Mouse (Mus musculus): Measurements from ENCODE around the gene Sv2a. TPM values are rescaled to one million over a fixed set of nuclear protein-coding genes. Genes with fewer than 3 reads are reported as not detected.

Sv2a gene
- polyA plus RNA-seq, 1 experiment, result 6.2 TPM

DNA sequence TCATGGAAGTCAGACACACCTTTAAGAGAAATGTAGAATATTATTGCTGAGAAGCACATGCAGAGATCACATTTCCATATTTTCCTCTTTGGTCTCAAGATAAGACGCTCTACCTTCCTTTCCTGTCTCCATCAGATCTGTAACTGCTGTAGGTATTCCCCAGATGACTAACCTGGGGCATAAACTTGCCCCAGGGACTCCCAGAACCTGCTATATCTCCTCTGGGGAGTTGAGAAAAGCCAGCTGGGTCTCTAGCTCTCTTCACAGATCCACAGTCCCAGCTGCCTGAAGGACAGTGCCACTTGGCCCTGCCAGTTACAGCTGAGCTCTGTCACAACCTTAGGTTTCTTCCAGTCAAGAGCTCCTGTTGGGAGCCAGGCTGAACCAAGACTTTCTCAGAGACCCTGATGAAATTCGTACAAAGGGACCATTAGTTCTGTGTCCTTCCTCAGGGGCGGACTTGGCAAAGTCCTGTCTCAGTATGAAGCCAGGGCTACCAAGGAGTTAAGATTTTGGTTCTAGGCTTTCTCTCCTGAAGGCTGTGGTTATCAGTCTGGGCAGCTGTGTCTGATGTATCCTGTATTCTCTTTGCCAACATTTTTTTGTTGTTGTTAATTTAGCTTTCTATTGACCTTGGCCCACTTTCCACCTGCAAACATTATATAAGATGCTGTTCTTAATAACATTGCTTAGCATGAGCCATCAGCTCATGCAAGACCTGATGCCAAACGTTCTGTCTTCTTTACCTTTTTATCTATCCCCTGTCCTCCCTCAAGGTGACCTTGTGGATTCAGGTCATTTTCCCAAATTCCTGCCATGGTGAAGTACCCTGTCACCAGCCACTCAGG, 50.2 kb downstream of the Sv2a start:
- WGBS, result 70% methylated on average over 4 of the region's 4 CpGs
- no peak for TF ChIP-seq POLR2A (IDR thresholded peaks at IDR 0.05; ENCODE audit: borderline replicate concordance, control insufficient read depth, low read depth, low read length)
- no peak for TF ChIP-seq CTCF (IDR thresholded peaks at IDR 0.05; ENCODE audit: control insufficient read depth, insufficient read depth, low read length)
- no peak overlapping the region for H3K27ac ChIP-seq (ENCODE audit: control insufficient read depth, insufficient read depth, low read depth, low read length, poor library complexity)
- peaks cover 2% of the 10 kb centered on the region; the same call in 1 of the 2 replicates for H3K4me1 ChIP-seq (ENCODE audit: control insufficient read depth, insufficient read depth, low read length)
- no peak overlapping the region for H3K4me3 ChIP-seq (replicated peaks; ENCODE audit: control insufficient read depth, low read depth, low read length)

- WGBS, result 64% methylated on average over 2 of the region's 2 CpGs
Measured at GRCm38 (mm10) chr3:96231758-96232120, 50.8 kb downstream of the Sv2a start.

DNA sequence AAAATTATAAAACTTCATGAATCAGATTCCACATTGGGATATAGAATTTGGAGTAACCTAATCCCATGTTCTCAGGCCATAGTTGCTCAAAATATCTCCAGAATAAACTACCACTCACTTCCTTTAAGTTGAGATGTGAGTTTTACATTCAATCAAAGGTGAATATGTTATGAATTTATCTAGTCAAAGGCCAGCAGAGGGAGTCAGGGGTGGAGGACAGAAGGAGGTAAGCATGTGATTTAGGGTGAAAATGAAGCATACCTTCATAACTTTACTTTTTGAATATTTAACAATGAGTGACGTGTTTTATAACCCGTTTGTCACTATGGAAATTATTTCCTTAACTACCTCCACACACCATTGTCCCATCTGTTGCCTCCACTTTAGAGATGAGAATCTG, 54.0 kb downstream of the Sv2a start:
- H3K27ac ChIP-seq (ENCODE audit: control insufficient read depth, insufficient read depth, low read depth, low read length, poor library complexity), result no peak overlapping the region

More at GRCm38 (mm10) chr3:96231758-96232120, 50.8 kb downstream of the Sv2a start:
- TF ChIP-seq POLR2A (IDR thresholded peaks at IDR 0.05; ENCODE audit: borderline replicate concordance, control insufficient read depth, low read depth, low read length), result no peak
- TF ChIP-seq CTCF (IDR thresholded peaks at IDR 0.05; ENCODE audit: control insufficient read depth, insufficient read depth, low read length), result no peak
- Histone ChIP-seq H3K4me3 (replicated peaks; ENCODE audit: control insufficient read depth, low read depth, low read length) (no peak overlapping the region), H3K4me1 (ENCODE audit: control insufficient read depth, insufficient read depth, low read length) (peaks cover under 1% of the 10 kb centered on the region; the same call in 1 of the 2 replicates), H3K27ac (ENCODE audit: control insufficient read depth, insufficient read depth, low read depth, low read length, poor library complexity) (no peak overlapping the region)

DNA sequence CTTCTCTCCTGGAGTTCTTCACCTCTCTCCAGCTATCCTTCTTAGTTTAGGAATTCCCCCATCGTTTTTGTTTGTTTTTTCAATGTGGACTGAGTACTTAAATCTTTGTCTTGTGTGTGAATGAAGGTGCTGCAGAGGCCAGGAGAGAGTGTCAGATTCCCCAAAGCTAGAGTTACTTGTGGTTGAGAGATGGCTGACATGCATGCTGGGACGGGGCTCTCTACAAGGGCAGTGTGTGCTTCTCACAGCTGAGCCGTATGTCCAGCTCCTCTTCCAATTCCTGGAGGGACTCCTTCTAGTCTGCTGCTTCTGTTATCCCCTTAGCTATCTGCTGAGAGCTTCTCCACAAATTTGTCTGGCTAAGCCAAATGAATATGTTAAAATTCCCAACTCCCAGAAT, 54.9 kb downstream of the Sv2a start:
- TF ChIP-seq CTCF (IDR thresholded peaks at IDR 0.05; ENCODE audit: control insufficient read depth, insufficient read depth, low read length) (no peak), POLR2A (IDR thresholded peaks at IDR 0.05; ENCODE audit: borderline replicate concordance, control insufficient read depth, low read depth, low read length) (no peak)
- Histone ChIP-seq H3K4me3 (replicated peaks; ENCODE audit: control insufficient read depth, low read depth, low read length) (no peak overlapping the region), H3K4me1 (ENCODE audit: control insufficient read depth, insufficient read depth, low read length) (no peaks in the 10 kb centered on the region; the same call in none of the 2 replicates), H3K27ac (ENCODE audit: control insufficient read depth, insufficient read depth, low read depth, low read length, poor library complexity) (no peak overlapping the region)
- WGBS, result 80% methylated on average over 3 of the region's 3 CpGs

More for the DNA sequence above, 54.0 kb downstream of the Sv2a start:
- Histone ChIP-seq H3K4me3 (replicated peaks; ENCODE audit: control insufficient read depth, low read depth, low read length) (no peak overlapping the region), H3K4me1 (ENCODE audit: control insufficient read depth, insufficient read depth, low read length) (no peaks in the 10 kb centered on the region; the same call in 1 of the 2 replicates)
- TF ChIP-seq POLR2A (IDR thresholded peaks at IDR 0.05; ENCODE audit: borderline replicate concordance, control insufficient read depth, low read depth, low read length), result no peak
- no peak for TF ChIP-seq CTCF (IDR thresholded peaks at IDR 0.05; ENCODE audit: control insufficient read depth, insufficient read depth, low read length)
- 78% methylated on average over 2 of the region's 2 CpGs for WGBS

DNA sequence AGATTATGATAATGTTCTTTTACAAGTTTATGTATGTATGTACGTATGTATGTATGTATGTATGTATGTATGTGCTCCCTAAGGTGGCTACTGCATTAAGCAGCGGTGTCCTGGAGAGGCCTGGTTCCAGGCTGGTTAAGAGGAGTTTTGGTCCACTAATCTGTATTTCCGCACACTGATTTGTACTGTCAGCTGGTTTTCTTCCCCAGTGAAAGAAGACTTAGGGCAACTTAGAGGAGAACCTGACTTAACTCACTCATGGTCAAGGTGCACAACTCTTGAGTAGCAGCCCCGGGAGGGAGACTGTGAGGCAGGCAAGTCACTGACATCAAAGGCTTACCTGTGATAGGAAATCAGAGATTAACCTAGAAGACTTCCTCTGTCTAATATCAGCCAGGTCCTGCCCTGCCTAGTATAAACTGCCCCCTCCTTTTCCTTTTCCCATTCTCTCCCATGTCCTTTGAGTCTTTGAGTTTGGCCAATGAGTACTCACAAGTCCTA, 55.9 kb downstream of the Sv2a start:
- TF ChIP-seq CTCF (IDR thresholded peaks at IDR 0.05; ENCODE audit: control insufficient read depth, insufficient read depth, low read length), result no peak
- no peak for TF ChIP-seq POLR2A (IDR thresholded peaks at IDR 0.05; ENCODE audit: borderline replicate concordance, control insufficient read depth, low read depth, low read length)
- 81% methylated on average over 4 of the region's 4 CpGs for WGBS
- H3K4me1 ChIP-seq (ENCODE audit: control insufficient read depth, insufficient read depth, low read length), result no peaks in the 10 kb centered on the region; the same call in none of the 2 replicates

GRCm38 (mm10) chr3:96237335-96237903, 56.5 kb downstream of the Sv2a start:
- TF ChIP-seq POLR2A (IDR thresholded peaks at IDR 0.05; ENCODE audit: borderline replicate concordance, control insufficient read depth, low read depth, low read length) (no peak), CTCF (IDR thresholded peaks at IDR 0.05; ENCODE audit: control insufficient read depth, insufficient read depth, low read length) (no peak)
- Histone ChIP-seq H3K27ac (ENCODE audit: control insufficient read depth, insufficient read depth, low read depth, low read length, poor library complexity) (peak overlapping the region; percentile 97), H3K4me1 (ENCODE audit: control insufficient read depth, insufficient read depth, low read length) (no peaks in the 10 kb centered on the region; the same call in none of the 2 replicates), H3K4me3 (replicated peaks; ENCODE audit: control insufficient read depth, low read depth, low read length) (peak overlapping the region; percentile 60)
- 47% methylated on average over 7 of the region's 7 CpGs for WGBS

More for the DNA sequence above, 55.9 kb downstream of the Sv2a start:
- H3K27ac ChIP-seq (ENCODE audit: control insufficient read depth, insufficient read depth, low read depth, low read length, poor library complexity), result peak overlapping the region; percentile 39; the same call in 1 of the 2 replicates
- H3K4me3 ChIP-seq (replicated peaks; ENCODE audit: control insufficient read depth, low read depth, low read length), result peak overlapping the region; percentile 60

- H3K27ac ChIP-seq (ENCODE audit: control insufficient read depth, insufficient read depth, low read depth, low read length, poor library complexity), result peak overlapping the region; percentile 97
- H3K4me1 ChIP-seq (ENCODE audit: control insufficient read depth, insufficient read depth, low read length), result no peaks in the 10 kb centered on the region; the same call in none of the 2 replicates
- peak overlapping the region; percentile 60 for H3K4me3 ChIP-seq (replicated peaks; ENCODE audit: control insufficient read depth, low read depth, low read length)
- TF ChIP-seq POLR2A (IDR thresholded peaks at IDR 0.05; ENCODE audit: borderline replicate concordance, control insufficient read depth, low read depth, low read length) (no peak), CTCF (IDR thresholded peaks at IDR 0.05; ENCODE audit: control insufficient read depth, insufficient read depth, low read length) (no peak)
- WGBS, result 2% methylated on average over 12 of the region's 12 CpGs
Measured at GRCm38 (mm10) chr3:96237904-96238511, 57.1 kb downstream of the Sv2a start.

Measured in bone marrow, adult 2 months (tissue).